Mouse (Mus musculus): Measurements from ENCODE around the gene Sapcd2. TPM values are rescaled to one million over a fixed set of nuclear protein-coding genes. Genes with fewer than 3 reads are reported as not detected.
"Not testable (repeated sequence)": the region's sequence is repeated elsewhere in the genome, so short reads cannot be mapped to it uniquely, and the experiment has no call there.

Gene Sapcd2
- polyA plus RNA-seq, 2 experiments from 2014 or later = 1.8 to 2.6 TPM

DNA sequence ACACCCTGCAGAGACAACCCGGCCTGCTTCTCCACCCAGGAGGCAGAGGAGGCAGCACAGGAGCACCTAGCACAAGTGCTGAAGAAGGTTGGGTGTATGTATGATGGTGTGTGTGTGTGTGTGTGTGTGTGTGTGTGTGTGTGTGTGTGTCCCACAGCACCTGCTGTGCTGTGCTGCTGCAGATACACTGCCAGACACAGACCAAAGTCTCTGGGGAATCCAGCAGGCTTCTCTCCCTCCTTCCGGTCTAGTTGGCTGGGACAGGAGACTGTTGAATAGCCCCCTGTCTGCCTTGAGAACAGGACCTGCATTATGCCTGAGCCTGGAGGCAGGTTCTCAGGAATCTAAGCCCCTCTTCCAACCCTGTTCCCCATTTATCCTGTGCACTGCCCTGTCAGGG is 1.3 kb downstream of the Sapcd2 start:
- ATAC-seq = no peak

- no peak for ATAC-seq
Measured at GRCm38 (mm10) chr2:25376589-25376988, 4.5 kb downstream of the Sapcd2 start.

DNA sequence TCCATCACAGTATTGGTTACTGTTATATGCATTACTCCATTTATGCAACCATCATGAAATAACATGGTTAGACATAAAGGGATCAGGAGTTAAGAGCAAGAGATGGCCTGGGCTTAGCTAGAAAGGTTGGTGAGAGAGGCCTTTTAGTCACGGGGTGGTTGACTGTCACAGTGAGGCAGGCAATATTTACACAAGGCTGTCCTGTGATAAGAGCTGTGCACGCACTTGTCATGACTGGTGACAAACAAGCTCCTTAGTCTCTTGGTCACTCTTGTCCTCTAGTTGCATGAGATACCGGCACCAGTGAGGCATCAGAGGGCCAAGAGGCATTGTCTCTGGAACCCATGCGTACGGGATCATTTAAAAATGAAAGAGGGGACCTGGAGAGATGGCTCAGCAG is 12.4 kb downstream of the Sapcd2 start:
- ATAC-seq = no peak

DNA sequence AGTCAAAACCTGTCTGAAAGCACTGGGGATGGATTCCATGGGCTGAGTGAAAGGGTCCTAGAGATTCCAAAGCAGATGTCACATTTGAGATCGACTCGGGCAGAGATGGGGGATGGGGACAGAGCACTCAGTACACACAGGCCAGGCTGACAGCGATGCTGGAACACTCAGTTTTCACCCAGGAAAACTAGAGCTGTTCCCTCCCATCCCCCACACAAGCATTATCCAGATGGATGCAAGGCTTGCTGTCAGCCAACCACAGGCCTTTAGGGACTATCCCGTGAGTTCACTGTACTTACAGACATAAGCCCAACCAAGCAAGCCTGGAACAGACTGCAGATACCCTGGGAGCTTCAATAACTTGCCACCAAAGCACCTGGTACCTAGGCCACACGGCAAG is 19.1 kb downstream of the Sapcd2 start:
- ATAC-seq = no peak

DNA sequence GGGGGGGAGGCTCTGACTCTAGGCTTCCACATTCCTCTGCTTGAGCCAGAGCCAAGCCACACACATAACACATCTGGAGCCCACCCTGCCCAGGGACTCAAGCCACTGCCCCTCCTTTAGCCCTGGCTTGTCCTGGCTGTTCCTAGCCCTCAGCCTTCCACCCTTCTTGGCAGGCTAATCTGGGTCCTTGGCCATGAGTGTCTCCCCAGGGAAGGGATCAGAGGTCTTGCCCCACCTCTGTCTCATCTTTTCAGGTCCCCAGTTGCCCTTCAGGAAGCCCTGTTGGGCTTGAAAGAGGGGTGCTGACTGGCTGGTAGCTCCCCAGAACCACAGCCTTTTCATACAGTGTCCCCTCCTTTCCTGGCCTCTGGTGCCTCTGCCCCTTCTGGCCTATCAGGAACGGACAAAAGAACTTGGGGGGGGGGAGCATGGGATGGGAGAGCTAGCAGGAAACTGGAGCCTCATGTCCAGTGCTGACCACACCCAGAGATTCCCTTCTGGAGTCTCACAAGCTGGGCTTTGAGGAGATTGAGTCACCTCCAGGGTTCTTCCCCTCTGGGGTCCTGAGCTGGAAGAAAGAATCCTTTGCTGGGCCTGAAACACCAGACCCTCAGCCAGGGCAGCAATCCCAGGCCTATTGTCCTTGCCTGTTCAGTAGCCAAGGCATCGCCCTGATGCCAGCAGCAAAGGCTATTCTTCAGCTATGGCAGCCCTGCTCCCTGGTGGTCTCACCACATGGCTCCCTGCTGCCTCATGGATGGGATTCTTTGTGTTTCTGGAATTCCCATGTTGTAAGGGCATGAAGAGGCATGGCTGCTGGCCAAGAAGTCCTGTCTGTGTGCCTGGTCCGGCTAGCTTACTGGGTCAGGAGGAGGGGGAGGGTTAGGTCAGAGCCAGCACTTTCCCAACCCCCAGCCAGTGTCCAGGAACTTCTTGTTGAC is 22.4 kb downstream of the Sapcd2 start:
- ATAC-seq = no peak

DNA sequence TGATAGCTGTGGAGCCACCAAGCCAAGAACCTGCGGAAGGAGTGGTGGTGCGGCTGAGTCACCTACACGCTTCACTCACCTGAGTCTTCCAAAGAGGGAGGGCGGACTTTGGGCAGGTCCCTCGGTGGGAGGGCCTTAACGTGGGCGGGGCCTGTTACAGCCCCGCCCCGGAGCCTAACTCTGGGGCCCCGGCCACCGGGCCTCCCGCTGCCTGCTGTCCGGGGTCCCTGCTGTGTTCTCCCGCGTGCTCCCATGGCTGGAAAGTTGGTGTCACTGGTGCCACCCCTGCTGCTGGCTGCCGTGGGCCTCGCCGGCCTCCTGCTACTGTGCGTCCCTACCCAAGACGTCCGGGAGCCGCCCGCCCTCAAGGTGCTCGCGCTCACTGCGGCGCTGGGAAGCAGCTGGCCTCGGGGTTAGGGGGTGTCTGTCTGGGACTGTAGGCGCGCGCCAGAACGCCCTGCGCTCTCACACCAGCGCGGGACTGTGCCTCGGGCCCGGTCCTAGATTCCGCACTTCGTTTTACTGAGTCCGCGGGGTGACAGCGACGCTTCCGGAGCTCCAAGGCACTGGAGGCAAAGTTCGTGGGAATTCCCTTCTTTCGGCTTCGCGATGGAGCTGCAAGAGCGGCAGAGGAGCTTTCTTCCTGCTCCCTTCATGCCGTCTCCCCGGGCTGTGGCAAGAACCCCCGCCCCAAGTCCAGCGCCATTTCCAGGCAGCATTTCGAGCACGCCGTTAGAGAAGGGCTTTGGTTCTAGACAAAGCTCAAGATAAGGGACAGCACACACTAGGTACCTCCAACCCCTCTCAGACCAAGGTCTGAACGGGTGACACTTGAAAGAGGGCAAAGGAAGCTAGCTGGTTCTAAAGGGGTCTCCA is 23.8 kb downstream of the Sapcd2 start, which contains the start of gene Entpd2:
TSS of gene Entpd2 (plus strand) at position 154 of the 876 bp plus-strand sequence.
- no peak for ATAC-seq

- no peak for ATAC-seq
Measured at GRCm38 (mm10) chr2:25396597-25396983, 24.5 kb downstream of the Sapcd2 start.

- ATAC-seq = no peak
Measured at GRCm38 (mm10) chr2:25397010-25397409, 24.9 kb downstream of the Sapcd2 start.

DNA sequence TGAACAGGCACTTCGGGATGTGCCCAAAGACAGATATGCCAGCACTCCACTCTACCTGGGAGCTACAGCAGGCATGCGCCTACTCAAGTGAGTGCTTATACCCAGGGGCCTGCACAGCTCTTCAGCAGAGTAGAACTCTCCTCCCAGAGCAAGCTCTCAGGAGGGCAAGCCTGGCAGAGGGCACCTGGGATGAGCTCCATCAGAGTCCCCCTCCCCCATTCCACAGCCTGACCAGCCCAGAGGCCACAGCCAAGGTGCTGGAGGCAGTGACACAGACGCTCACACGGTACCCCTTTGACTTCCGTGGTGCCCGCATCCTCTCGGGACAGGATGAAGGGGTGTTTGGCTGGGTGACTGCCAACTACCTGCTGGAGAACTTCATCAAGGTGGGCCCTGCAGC is 25.9 kb downstream of the Sapcd2 start:
- ATAC-seq = no peak

DNA sequence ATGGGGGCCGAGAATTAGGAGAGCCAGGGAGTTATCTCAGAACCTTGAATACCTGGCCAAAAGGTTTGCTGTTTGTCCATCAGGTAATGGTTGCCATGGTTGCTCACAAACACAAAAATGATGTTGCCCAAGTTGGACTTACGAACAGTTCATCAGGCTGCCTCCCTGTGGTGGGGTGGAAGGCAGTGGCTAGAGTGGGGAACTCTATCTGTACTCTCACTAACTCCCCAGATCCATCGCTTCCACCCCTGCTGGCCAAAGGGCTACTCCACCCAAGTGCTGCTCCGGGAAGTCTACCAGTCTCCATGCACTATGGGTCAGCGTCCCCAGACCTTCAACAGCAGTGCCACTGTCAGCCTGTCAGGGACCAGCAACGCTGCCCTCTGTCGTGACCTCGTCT is 26.9 kb downstream of the Sapcd2 start, which contains the start of gene Npdc1:
TSS of gene Npdc1 (plus strand) at position 301 of the 400 bp plus-strand sequence.
- no peak for ATAC-seq

DNA sequence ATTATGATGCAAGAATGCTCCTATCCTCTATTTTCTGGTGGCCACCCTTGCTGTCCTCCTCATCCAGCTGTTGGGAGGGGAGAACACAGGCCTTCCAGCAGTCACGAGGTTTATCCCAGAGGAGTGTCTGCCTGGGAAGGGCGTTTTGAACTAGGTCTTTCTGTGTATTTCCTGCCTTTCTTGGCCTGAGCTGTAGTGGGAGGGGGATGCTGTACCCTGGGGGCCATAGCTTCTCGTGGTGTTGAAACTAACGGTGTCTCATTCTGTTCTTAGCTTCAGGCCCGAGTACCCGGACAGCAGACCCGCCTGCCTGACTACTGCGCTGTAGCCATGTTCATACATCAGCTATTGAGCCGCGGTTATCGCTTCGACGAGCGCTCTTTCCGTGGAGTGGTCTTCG is 28.2 kb downstream of the Sapcd2 start:
- ATAC-seq = no peak

DNA sequence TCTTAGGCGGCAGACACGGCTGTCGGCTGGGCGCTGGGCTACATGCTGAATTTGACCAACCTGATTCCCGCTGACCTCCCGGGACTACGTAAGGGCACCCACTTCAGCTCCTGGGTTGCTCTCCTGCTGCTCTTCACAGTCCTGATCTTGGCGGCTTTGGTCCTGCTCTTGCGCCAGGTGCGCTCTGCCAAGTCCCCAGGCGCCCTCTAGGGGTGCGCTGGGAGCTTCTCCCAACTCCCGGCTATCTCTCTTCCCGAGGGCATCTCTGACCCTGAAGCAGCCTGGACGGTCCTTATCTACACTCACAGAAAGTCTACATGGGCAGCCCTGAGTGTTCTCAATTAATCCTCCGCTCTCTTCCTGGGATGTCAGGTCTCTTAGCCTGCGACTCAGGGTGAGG is 28.6 kb downstream of the Sapcd2 start:
- no peak for ATAC-seq

- peak; percentile 49 for ATAC-seq
Measured at GRCm38 (mm10) chr2:25402377-25402971, 30.4 kb downstream of the Sapcd2 start.

DNA sequence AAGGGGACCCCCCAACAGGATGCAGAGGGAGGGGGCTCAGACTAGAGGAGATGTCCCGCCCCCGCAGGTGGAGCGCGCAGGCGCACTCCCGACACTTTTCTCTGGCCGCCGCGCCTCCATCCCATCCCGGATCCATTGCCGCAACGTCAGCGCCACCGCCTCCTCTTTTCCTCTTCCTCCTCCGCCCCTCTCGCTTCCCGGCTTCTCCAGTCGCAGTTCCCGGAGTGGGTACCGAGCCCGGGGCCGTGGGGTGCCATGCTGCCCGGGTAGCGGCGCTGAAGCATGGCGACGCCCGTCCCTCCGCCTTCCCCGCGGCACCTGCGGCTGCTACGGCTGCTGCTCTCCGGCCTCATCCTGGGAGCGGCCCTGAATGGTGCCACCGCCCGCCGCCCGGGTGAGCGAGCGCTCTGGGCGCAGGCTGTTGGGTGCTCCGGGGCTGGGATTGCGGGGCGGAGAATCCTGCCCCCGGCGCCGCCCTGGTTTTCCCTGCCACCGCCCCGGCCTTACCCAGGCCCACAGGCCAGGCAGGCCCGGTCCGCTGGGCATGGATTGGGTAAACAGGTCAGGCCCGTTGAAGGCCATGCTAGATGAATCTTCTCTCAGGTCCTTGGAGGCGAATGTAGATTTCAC is 31.0 kb downstream of the Sapcd2 start:
- ATAC-seq = no peak

GRCm38 (mm10) chr2:25403994-25404393 is 31.9 kb downstream of the Sapcd2 start:
- no peak for ATAC-seq

DNA sequence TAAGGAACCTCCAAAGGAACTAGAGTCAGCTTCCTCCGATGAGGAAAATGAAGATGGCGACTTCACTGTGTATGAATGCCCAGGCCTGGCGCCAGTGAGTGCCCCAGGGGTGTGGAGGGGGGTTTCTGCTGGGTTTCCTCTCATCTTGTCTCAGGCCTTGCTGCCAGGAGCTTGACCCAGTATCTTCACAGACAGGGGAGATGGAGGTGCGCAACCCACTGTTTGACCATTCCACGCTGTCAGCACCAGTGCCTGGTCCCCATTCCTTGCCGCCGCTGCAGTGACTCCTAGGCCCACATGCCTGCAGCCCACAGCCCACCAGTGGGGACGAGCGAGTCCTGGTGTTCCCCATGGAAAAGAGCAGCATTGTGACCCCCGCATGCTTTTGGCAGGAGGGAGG is 36.8 kb downstream of the Sapcd2 start:
- ATAC-seq = no peak

- not testable (repeated sequence) for ATAC-seq
Measured at GRCm38 (mm10) chr2:25413436-25413835, 41.3 kb downstream of the Sapcd2 start.

DNA sequence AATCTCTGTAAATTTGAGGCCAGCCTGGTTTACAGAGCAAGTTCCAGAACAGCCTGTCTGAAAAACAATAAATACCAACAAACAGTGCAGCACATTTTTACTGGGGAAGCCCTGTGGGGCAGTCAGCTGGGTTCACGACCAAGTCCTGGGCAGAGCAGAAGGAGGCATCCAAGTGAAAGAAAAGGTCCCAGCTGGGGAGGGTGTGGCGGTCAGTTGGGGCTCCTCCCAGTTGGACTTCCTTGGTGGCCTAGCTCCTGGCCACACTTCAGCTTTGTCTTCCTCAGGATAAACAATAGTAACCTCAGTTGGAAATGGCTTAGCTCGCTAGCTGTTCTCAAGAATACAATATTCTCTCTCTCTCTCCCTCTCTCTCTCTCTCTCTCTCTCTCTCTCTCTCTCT is 45.3 kb downstream of the Sapcd2 start:
- no peak for ATAC-seq

GRCm38 (mm10) chr2:25421896-25422295 is 49.8 kb downstream of the Sapcd2 start:
- ATAC-seq = no peak

- ATAC-seq = peak; percentile 58
Measured at GRCm38 (mm10) chr2:25422587-25423410, 50.7 kb downstream of the Sapcd2 start, which contains the start of gene Fut7. Gene Fut7 (plus strand): TSS chr2:25423267.

DNA sequence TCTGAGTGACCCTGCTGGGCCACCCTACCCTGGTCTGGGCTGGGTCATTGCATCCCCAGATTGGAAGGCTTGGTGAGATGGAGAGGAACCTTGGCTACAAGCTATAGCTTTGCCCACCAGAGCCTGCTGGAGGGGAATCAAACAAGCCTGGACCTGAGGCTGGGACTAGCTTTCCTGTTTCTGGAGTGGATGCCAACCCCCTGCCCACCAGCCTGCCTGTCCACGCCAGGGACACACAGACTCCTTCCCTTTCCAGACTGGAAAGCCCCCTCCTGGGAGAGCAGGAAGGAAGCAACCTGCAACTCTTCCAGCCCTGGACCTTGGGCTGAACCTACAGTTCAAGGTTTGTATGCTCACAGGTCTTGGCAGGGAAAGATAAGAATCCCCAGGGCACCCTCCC is 51.5 kb downstream of the Sapcd2 start:
- ATAC-seq = no peak

Data from activated CD4-positive, CD25-positive, alpha-beta regulatory T cell, adult 4 months (primary cell).